Mouse (Mus musculus) heart, postnatal 10 days (tissue): ENCODE data around the gene Klf13. TPM values are rescaled to one million over a fixed set of nuclear protein-coding genes. Genes with fewer than 3 reads are reported as not detected.
A peak's percentile ranks its signal among the peaks of the same experiment; 100 is the strongest.

Experiments
- DNase-seq, 2 experiments: peaks; one replicate each; pipeline ENCODE4 v3.0.0; 2021
- intact Hi-C: fragments of 180-260 bp; cut with DNase I; formaldehyde crosslinking; loops from one replicate; pipeline ENCODE4 v1.15.1; 2025
- total RNA-seq, 2 experiments: library from RNA; stranded (reverse); gene quantifications; 2 replicates each; pipeline ENCODE4 v1.2.3; 2021

Klf13 gene
- total RNA-seq: 10 to 100 TPM; 63.9 to 96.0 TPM

- intact Hi-C loops: loop anchor here (1.0 to 10.0 kb wide), 4 partner anchors 118 to 348 kb away; partner anchors contain the start of genes Mtmr10 and Trpm1
These were observed at the start of gene Klf13 for GRCm38 (mm10) chr7:63938914-63939396. TSS of gene Klf13 (minus strand) at chr7:63938915.

GRCm38 (mm10) chr7:63988391-63988790 is 49.7 kb upstream of the Klf13 start:
- no peak for DNase-seq
- intact Hi-C loops: no loop called here

More at GRCm38 (mm10) chr7:63938914-63939396, at the start of gene Klf13:
- DNase-seq: peak; percentile 98

- intact Hi-C loops: no loop called here
- DNase-seq: peak; percentile 25 to 28
These were observed 47.9 kb upstream of the Klf13 start for GRCm38 (mm10) chr7:63986407-63987182.

DNA sequence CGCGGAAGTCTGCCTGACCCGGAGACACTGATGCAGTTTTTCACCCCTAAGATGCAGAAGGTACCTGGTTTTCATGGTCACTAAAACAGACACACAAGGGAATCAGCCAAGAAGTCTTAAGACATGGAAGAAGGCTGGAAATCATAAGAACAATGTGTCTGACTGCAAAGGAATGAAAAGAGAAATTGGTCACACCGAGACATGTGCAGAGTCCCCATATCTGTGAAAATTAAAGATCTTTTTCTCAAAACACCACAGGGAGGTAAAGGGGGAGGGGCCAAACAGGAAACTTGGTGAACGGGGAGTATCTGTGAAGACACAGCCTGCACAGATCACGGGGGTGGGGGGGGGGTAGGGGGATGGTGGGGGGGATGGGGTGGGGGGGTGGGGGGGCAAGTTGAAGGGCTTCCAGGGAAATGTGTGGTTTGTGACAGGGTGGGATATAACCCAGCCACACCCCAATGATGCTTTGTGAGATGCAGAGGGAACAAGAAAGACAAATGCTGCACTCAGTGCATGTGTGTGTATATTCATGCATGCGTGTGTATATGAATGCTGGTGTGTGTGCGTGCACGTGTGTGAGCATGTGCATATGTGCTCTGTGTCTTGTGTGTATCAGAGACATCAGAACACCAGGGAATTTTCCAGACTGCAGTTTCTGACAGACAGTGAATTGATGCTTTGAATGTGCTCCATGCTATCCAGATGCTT is 47.1 kb upstream of the Klf13 start:
- no peak for DNase-seq
- intact Hi-C loops: no loop called here

- DNase-seq: no peak
- intact Hi-C loops: no loop called here
These were observed 46.6 kb upstream of the Klf13 start for GRCm38 (mm10) chr7:63985266-63985665.

DNA sequence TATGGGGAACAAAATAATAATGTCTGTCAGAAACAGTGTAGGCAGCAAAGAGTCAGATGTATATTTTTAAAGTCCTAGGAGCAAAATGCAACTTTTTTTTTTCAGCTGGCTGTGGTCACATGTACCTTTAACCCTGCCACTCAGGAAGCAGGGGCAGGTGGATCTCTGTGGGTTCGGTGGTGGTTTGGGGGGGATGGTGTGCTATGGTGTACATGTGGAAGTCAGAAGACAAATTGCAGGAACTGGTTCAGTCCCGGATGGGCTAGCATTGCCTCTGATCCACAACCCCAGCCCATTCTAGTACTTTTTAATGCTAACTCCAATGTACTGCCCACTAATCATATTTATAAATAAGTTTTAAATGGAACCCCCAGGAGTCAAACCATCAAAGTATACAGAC is 45.6 kb upstream of the Klf13 start:
- DNase-seq: no peak
- intact Hi-C loops: no loop called here

DNA sequence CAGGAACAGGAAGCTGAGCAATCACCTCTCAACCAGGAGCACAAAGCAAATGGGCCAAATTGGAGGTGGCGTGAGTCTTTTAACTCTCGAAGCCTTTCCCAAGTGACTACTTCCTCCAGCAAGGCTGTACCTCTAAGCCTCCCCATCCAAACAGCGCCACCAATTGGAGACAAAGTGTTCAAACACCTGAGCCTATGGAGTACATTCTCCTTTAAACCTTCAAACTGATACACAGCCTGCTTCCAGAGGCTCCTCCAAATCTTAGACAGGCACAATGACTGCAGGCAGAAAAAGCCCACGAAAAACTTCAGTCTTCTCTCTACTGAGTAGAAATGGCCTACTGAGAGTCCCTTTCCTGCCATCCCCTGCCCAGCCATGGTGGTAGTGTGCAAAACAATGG is 38.9 kb upstream of the Klf13 start:
- intact Hi-C loops: no loop called here
- no peak for DNase-seq

DNA sequence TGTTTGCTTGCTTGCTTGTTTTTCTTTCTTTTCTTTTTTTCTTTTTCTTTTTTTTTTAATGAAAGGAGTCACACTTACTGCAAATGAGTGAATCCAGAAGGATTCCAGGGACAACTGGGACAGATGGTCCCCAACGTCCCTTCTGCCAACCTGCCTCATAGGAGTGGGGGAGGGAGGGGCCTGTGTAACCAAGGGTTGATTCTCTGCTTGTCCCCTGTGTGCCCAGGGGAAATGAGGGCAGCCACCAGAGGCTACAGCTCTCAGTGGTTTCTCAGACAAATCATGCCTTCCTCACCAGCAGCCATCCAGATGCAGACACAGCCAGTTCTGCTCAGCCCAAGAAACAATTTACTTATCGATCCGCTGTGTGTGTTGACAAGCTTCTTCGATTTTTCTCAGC is 32.3 kb upstream of the Klf13 start:
- intact Hi-C loops: no loop called here
- DNase-seq: no peak

- intact Hi-C loops: no loop called here
These were observed 31.2 kb upstream of the Klf13 start for GRCm38 (mm10) chr7:63969941-63970340.

DNA sequence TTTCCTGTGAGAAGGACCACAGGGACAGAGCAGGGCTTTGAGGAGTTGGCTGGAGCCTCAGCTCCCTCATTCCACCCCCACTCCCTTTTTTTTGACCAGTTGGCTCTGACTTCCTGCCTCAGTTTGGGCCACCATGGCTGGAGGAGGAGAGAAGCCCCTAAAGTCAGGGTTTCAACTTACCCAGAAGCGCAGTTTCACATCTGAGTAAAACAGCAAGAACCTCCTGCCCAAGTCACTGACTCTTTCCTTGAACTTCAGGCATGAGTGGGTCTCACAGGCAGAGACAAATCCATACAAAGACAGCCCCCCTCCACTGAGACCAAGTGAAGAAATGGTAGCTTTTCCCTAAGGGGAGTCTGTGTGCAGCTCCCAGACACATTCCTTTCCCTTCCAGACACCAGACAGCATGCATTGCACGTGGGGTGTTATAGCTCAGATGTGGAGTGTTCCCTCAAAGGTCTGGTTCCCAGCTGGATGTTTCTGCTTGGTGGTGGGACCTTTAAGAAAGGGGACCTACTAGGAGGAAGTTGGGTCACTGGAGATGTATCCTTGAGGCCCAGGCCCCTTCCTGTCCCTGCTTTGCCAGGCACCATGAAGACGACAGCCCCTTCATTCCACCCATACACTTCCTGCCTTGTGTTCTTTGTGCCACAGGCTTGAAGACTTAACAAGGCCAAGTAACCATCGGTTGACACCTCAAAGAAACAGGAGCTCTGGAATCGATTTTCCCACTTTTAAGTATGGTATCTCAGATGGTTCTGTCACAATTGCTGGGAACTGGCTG is 27.1 kb upstream of the Klf13 start:
- intact Hi-C loops: no loop called here
- no peak for DNase-seq

More at GRCm38 (mm10) chr7:63969941-63970340, 31.2 kb upstream of the Klf13 start:
- no peak for DNase-seq

DNA sequence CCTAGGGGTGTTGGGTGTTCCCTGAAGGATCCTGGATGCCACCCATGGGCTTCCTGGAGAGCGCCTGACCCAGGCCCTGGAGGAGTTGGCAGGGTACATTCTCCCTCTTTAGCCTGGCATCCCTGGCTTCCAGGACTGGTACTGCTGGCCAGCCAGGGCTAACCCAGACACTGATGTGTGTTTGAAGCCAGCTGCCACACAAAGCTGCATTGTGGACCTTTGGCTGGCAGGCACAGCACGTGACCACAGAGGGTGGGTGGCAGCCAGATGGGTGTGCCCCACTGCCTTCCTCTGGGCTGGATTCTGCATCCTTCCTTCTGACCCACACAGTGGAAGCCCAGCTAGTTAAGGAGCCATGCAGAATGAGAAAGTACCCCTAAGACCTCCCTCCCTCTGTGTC is 26.4 kb upstream of the Klf13 start:
- intact Hi-C loops: no loop called here
- DNase-seq: peak; percentile 72 to 80

DNA sequence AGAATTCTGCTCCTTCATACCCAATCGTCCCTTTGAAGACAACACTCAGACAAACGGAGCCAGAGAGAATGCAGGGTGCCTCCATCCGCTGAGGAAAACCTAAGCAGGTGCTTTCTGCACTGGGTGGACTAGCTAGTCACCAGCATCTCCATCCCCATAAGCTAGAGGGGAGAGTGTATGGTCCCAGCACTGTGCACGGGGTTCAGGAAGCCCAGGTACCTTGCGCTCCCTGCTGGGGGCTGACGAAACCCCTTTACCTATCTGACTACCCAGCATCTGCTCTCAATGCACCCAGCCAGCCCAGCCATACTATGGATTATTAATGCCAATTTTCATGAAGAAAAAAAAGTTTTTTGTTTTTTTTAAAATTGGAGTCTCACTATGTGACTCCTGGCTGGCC is 25.4 kb upstream of the Klf13 start:
- intact Hi-C loops: no loop called here
- DNase-seq: no peak

GRCm38 (mm10) chr7:63963632-63964031 is 24.9 kb upstream of the Klf13 start:
- DNase-seq: no peak
- intact Hi-C loops: no loop called here

DNA sequence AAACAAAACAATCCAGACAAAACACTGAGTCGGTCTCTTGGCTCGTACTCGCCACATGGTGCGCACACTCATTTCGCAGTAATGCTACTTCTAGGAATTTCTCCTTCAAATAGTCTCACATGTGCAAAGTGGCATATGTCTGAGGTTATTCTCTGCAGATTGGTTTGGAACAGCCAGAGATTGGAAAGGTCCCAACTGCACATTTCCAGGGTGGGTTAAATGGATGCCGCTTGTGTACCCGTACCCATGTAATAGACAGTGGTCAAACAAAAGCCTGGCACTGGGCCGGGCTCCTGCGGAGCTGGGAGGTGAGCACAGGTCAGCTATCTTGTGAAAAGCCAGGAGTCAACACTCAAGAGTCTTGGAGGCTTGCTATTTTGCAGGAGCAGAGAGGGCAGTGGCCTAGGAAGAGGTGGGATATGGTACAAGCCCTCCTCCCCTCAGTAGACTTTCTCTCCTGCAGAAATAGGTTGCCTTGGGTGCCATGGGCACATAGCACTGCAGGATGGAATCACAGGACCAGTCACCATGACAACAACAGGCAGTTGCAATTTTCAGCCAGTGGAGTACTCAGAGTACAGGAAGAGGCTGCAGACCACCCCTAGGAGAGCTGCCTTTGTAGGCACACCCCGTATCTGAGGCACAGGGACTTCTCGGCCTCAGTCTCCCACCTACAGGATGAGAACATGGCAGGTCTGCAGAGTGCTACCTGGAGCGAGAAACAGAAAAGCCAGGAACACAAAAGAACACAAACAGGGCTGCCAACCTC is 19.3 kb upstream of the Klf13 start:
- intact Hi-C loops: no loop called here
- DNase-seq: no peak

GRCm38 (mm10) chr7:63956981-63957713 is 18.4 kb upstream of the Klf13 start:
- DNase-seq: no peak
- intact Hi-C loops: no loop called here

DNA sequence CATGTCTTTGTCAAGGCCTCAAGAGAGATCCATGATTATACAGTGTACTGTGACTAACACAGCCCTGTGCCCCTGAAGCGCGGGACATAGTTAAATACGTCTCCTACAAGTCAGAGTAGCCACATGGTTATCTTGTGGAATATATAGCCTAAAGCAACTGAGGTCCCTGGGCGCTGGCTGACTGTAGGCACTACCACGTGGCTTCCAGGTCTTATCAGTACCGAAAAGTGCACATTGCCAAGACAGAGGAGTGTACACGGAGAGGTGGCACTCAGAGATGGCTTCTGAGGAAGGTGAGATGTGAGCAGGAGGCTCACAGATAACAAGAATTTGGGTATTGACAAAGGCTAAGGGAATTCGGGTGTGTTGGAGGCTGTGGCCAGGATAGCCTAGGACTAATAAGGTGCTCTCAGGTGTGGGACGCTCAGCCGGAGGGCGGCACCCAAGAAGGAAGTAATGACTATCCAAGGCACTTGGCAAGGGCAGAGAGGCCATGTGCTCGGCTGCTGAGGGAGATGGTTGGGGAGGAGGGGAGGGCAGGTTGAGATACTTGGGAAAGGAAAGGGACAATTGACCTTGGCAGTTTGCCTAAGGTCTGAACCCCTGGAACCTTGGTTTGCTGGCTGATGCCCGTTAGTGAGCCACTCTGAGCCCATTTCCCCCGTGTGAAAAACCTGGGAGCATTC is 17.6 kb upstream of the Klf13 start:
- intact Hi-C loops: no loop called here
- DNase-seq: no peak

DNA sequence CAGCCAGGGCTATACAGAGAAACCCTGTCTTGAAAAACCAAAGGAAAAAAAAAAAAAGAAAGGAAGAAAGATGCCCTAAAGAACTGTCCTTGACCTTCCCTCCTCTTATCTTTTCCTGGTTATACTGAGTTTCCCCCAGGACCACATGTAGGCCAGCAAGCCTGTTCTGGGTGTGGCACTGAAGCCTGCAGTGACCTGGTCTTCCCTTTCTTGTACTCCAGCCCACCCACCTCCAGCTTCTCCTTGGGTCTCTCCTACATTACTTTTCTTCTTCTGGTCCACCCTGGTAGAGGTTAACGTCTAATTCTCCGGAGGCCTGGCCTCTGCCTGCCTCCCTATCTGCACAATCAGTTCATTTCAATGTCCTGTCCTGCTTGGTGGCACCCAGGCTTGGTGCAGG is 16.7 kb upstream of the Klf13 start:
- intact Hi-C loops: no loop called here
- no peak for DNase-seq

GRCm38 (mm10) chr7:63952077-63952898 is 13.6 kb upstream of the Klf13 start:
- intact Hi-C loops: no loop called here
- DNase-seq: no peak
